Mouse (Mus musculus) stomach, postnatal 0 days (tissue): ENCODE measurements at regions not wholly inside any gene's neighbourhood (a gene's known extent, or its start where the extent isn't known, plus 50 kb on each side); places are given as distances from the start of the nearest gene placed in this dataset.

Experiments used
- ATAC-seq: fragments of 200-750 bp; cut with Nextera tagmentation; 2 replicates; pipeline ENCODE4 v1.8.0; 2017; ENCODE audit not compliant: low FRiP score, low TSS enrichment
- DNase-seq: peaks from one replicate; pipeline ENCODE4 v3.0.0-alpha.2; 2016; ENCODE audit warnings: low spot score
- H3K27ac ChIP-seq: fragments of 300-500 bp; sonication (generic); replicated peaks from 2 replicates; pipeline ENCODE4 v1.5.1; 2014; ENCODE audit warnings: mild to moderate bottlenecking, control low read depth
- H3K27me3 ChIP-seq: fragments of 300-500 bp; sonication (generic); 2 replicates; pipeline ENCODE4 v1.6.1; 2014; ENCODE audit warnings: low read length; ENCODE audit not compliant: control insufficient read depth, insufficient read depth
- H3K36me3 ChIP-seq: fragments of 300-500 bp; sonication (generic); 2 replicates; pipeline ENCODE4 v1.6.1; 2014; ENCODE audit warnings: low read length, mixed read lengths; ENCODE audit not compliant: control insufficient read depth, insufficient read depth
- H3K4me1 ChIP-seq: fragments of 300-500 bp; sonication (generic); replicated peaks from 2 replicates; pipeline ENCODE4 v1.6.1; 2014; ENCODE audit warnings: antibody characterized with exemption; ENCODE audit not compliant: control insufficient read depth, insufficient read depth
- H3K4me2 ChIP-seq: fragments of 300-500 bp; sonication (generic); replicated peaks from 2 replicates; pipeline ENCODE4 v1.6.1; 2014; ENCODE audit warnings: low read depth, mild to moderate bottlenecking, control low read depth, moderate library complexity
- H3K4me3 ChIP-seq: fragments of 300-500 bp; sonication (generic); 2 replicates; pipeline ENCODE4 v1.5.1; 2014; ENCODE audit warnings: low read depth, low read length, control low read depth
- H3K9ac ChIP-seq: fragments of 300-500 bp; sonication (generic); 2 replicates; pipeline ENCODE4 v1.6.1; 2014; ENCODE audit warnings: mild to moderate bottlenecking, low read length, control low read depth, mixed read lengths
- H3K9me3 ChIP-seq: fragments of 300-500 bp; sonication (generic); 2 replicates; pipeline ENCODE4 v1.6.1; 2016; ENCODE audit warnings: low read length; ENCODE audit not compliant: control insufficient read depth
- CTCF ChIP-seq: IDR thresholded peaks from 2 replicates; pipeline ENCODE4 v1.5.1; 2016; ENCODE audit warnings: antibody characterized with exemption, low read depth, mild to moderate bottlenecking, moderate library complexity
- EP300 ChIP-seq: optimal IDR thresholded peaks from 2 replicates; pipeline ENCODE3; 2016; ENCODE audit warnings: antibody characterized with exemption
- WGBS: fragments of 180-500 bp; shearing (Covaris S2); extraction: QIAGEN DNeasy Blood & Tissue Kit; methylation state at CpG from one replicate; pipeline ENCODE4 v1.1.7; 2014; 5-methylcytosine and 5-hydroxymethylcytosine counted together

GRCm38 (mm10) chr1:39069086-39069655 lies 83.8 kb downstream of the Pdcl3 start:
- no peaks in the 10 kb centered on the region for H3K36me3 ChIP-seq
- no peaks in the 10 kb centered on the region for H3K4me1 ChIP-seq
- no peak for DNase-seq
- no peak overlapping the region for H3K27ac ChIP-seq
- H3K9ac ChIP-seq = no peak overlapping the region
- no peak overlapping the region for H3K4me3 ChIP-seq
- ATAC-seq = no peak
- 43% methylated on average over 11 of the region's 11 CpGs for WGBS
- TF ChIP-seq CTCF = no peak
- TF ChIP-seq EP300 = no peak
- H3K27me3 ChIP-seq = no peaks in the 10 kb centered on the region
- no peaks in the 10 kb centered on the region for H3K9me3 ChIP-seq
- H3K4me2 ChIP-seq = no peak overlapping the region

- Histone ChIP-seq H3K4me2 (no peak overlapping the region), H3K36me3 (no peaks in the 10 kb centered on the region), H3K4me1 (no peaks in the 10 kb centered on the region), H3K4me3 (no peak overlapping the region), H3K27me3 (no peaks in the 10 kb centered on the region), H3K9ac (no peak overlapping the region), H3K27ac (no peak overlapping the region), H3K9me3 (no peaks in the 10 kb centered on the region)
- ATAC-seq = no peak
- TF ChIP-seq CTCF (no peak), EP300 (no peak)
- WGBS = 77% methylated on average over 7 of the region's 7 CpGs
- no peak for DNase-seq
Measured at GRCm38 (mm10) chr1:39069676-39070075, 84.3 kb downstream of the Pdcl3 start.

- 86% methylated on average over 5 of the region's 5 CpGs for WGBS
- Histone ChIP-seq H3K9me3 (no peaks in the 10 kb centered on the region), H3K27me3 (no peaks in the 10 kb centered on the region), H3K36me3 (no peaks in the 10 kb centered on the region), H3K4me3 (no peak overlapping the region), H3K9ac (no peak overlapping the region), H3K27ac (no peak overlapping the region), H3K4me1 (no peaks in the 10 kb centered on the region), H3K4me2 (no peak overlapping the region)
- DNase-seq (peak; percentile 6), ATAC-seq (no peak)
- TF ChIP-seq CTCF = no peak
- TF ChIP-seq EP300 = no peak
Measured at GRCm38 (mm10) chr1:39075966-39076365, 90.6 kb downstream of the Pdcl3 start.

- TF ChIP-seq CTCF (no peak), EP300 (no peak)
- no peak for ATAC-seq
- H3K9ac ChIP-seq = no peak overlapping the region
- no peaks in the 10 kb centered on the region for H3K4me1 ChIP-seq
- no peak overlapping the region for H3K4me2 ChIP-seq
- H3K36me3 ChIP-seq = no peaks in the 10 kb centered on the region
- H3K4me3 ChIP-seq = no peak overlapping the region
- H3K27me3 ChIP-seq = no peaks in the 10 kb centered on the region
- no peak overlapping the region for H3K27ac ChIP-seq
- 76% methylated on average over 4 of the region's 4 CpGs for WGBS
- no peak for DNase-seq
- no peaks in the 10 kb centered on the region for H3K9me3 ChIP-seq
Measured at GRCm38 (mm10) chr1:39078584-39079315, 93.3 kb downstream of the Pdcl3 start.

GRCm38 (mm10) chr1:39083911-39084826 lies 98.8 kb downstream of the Pdcl3 start:
- H3K4me2 ChIP-seq = no peak overlapping the region
- H3K27me3 ChIP-seq = no peaks in the 10 kb centered on the region
- no peak for TF ChIP-seq EP300
- TF ChIP-seq CTCF = no peak
- DNase-seq (no peak), ATAC-seq (no peak)
- H3K27ac ChIP-seq = no peak overlapping the region
- no peak overlapping the region for H3K4me3 ChIP-seq
- H3K36me3 ChIP-seq = no peaks in the 10 kb centered on the region
- 60% methylated on average over 7 of the region's 7 CpGs for WGBS
- no peak overlapping the region for H3K9ac ChIP-seq
- no peaks in the 10 kb centered on the region for H3K4me1 ChIP-seq
- no peaks in the 10 kb centered on the region for H3K9me3 ChIP-seq
